Mouse (Mus musculus): Measurements from ENCODE around the gene Angptl2.

DNA sequence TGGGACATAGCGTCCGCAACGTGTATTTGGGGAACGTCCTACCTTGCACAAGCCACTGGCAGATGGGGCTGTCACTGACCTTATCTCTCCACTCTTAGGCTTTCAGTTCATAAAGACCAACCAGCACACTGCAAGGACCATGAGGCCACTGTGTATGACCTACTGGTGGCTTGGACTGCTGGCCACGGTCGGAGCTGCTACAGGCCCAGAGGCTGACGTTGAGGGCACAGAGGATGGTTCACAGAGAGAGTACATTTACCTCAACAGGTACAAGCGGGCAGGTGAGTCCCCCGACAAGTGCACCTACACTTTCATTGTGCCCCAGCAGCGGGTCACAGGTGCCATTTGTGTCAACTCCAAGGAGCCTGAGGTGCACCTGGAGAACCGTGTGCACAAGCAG is 12.2 kb downstream of the Angptl2 start:
- TF ChIP-seq CTCF (IDR thresholded peaks at IDR 0.05; ENCODE audit: low read depth) = no peak
- no peak for TF ChIP-seq EP300 (optimal IDR thresholded peaks at IDR 0.05)
